Mouse (Mus musculus): ENCODE data around the gene Ccdc162. TPM values are rescaled to one million over a fixed set of nuclear protein-coding genes. Genes with fewer than 3 reads are reported as not detected.
"Not testable (repeated sequence)": the region's sequence is repeated elsewhere in the genome, so short reads cannot be mapped to it uniquely, and the experiment has no call there.

Gene Ccdc162
- polyA plus RNA-seq, 1 experiment from 2014 or later = 0.70 TPM

DNA sequence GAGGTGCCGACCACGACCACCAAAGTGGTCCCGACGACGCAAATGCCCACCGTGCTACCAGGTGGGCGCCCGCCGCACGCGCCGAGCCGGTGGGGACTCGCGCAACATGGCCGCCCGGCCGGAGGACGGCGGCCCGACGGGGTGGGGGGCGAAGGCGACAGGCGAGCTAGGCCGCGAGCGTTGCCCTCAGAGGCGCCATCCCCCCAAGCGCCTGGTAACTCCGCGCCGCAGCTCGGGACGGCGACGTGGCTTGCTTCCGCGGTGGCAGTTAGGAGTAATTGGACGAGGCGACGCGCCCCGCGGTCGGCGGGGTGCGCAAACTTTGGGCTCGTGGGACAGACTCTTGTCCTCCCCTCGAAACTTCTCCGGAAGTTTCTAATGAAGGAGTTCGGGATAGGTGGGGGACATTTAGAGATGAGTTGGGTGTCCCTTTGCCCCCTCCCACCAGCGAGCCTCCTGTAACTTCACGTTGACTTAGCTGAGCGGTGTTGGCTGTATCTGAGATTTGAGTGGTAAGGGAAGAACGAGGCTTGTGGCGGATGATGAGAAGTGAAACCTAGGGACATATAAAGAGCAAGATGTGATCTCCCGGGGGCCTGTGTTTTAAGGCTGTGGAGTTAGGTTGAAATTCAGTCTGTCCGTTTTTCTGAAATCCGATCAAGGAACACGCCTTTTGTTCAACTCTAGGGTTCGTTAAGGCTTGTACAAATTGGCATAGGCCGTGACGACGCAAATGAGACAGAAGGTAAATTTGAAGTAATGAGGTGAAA lies 196.6 kb downstream of the Ccdc162 start:
- Histone ChIP-seq H3K4me3 (replicated peaks) (peak overlapping the region; percentile 93), H3K4me2 (replicated peaks) (peak overlapping the region; percentile 82), H3K9me3 (no peaks in the 10 kb centered on the region), H3K36me3 (peaks cover 14% of the 10 kb centered on the region), H3K27me3 (no peaks in the 10 kb centered on the region), H3K27ac (peak overlapping the region; percentile 97), H3K9ac (replicated peaks) (peak overlapping the region; percentile 89), H3K4me1 (replicated peaks) (peaks cover 35% of the 10 kb centered on the region)
- ATAC-seq = no peak
- under 1% methylated on average over 65 of the region's 65 CpGs for WGBS

DNA sequence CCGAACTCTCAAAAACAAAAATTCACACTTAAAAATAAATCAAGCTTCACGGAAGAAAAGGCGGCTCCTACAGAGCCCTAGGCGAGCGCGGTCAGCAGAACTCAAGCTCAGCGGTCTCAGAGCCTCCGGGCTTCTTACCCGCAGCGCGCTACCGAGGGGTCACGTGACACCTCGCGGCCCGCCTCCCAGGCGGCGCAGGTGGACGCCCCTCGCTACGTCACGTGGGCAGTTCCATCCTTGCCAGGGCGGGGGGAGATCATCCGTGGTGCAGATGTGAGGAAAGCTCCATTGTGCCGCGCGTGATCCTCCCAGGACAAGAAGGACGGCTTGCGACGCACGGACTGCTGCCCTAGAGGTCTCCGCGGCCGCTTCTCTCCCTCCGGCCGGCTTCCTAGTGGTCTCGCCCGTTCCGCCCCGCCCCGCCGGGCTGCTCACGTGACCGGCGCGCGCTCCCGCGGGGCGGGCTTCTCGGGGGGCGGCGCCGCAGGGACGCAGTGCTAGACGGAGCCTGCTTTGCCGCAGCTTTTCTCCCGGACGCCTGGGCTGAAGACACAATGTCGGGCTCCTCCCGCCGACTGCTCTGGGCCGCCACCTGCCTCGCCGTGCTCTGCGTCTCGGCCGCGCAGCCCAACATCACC lies 197.3 kb downstream of the Ccdc162 start, which contains the start of gene Cd164:
Gene Cd164 (plus strand): TSS at position 434 of the 638 bp plus-strand sequence.
- Histone ChIP-seq H3K27me3 (no peaks in the 10 kb centered on the region), H3K4me1 (replicated peaks) (peaks cover 35% of the 10 kb centered on the region), H3K4me2 (replicated peaks) (peak within 1 kb of the TSS; percentile 82), H3K36me3 (peaks cover 10% of the 10 kb centered on the region; the same call in 1 of the 2 replicates), H3K27ac (peak within 1 kb of the TSS; percentile 97), H3K9me3 (no peaks in the 10 kb centered on the region), H3K4me3 (replicated peaks) (peak within 1 kb of the TSS; percentile 93), H3K9ac (replicated peaks) (peak within 1 kb of the TSS; percentile 89)
- ATAC-seq = peak; percentile 97
- WGBS = 0% methylated on average over 67 of the region's 69 CpGs

DNA sequence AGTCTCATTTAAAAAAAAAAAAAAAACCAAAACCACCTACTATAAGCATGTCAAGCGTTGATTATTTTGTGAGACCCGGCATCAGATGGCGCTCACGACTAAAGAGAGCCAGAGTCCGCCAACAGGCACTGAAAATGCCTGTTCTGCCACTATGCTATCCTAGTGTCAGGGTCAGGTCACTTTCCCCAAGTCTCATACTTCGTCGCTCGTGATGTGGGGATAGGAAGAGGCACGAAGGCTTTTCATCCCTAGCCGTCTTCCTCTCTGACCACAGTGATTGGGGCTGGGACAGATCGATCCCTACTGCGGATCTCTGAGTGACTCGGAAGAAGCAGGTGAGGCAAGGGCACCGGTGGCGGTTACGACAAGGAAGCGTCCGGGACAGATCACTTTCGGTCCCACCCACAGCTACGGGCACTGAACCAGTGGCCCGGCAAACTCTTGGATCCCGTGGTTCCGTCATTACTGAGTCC lies 197.9 kb downstream of the Ccdc162 start:
- Histone ChIP-seq H3K9ac (replicated peaks) (peak overlapping the region; percentile 89), H3K27me3 (no peaks in the 10 kb centered on the region), H3K4me3 (replicated peaks) (peak overlapping the region; percentile 93), H3K36me3 (peaks cover 5% of the 10 kb centered on the region; the same call in 1 of the 2 replicates), H3K4me2 (replicated peaks) (peak overlapping the region; percentile 82), H3K4me1 (replicated peaks) (peaks cover 32% of the 10 kb centered on the region), H3K27ac (peak overlapping the region; percentile 97), H3K9me3 (no peaks in the 10 kb centered on the region)
- WGBS = under 1% methylated on average over 23 of the region's 23 CpGs
- ATAC-seq = peak; percentile 75

DNA sequence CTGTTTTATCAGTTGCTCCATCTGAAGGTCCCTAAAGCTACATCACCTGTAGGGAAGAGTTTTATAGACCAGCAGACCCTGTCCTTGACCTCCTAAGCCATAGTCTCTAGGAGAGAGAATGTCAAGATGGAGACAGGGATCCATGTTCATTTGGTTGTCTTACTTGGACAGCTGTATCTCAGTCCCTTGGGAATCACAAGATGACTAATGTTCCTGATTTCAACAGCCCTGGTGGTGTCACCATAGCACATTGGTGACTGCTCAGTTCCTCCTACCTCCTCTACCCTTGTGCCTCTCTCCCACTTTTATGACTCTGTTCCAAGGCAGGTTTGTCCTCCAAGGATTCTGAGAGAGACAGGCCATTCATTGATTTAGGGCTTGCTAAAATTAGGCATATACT lies 201.5 kb downstream of the Ccdc162 start:
- no peak overlapping the region for H3K9ac ChIP-seq (replicated peaks)
- no peak overlapping the region for H3K4me3 ChIP-seq (replicated peaks)
- no peaks in the 10 kb centered on the region for H3K36me3 ChIP-seq
- H3K27me3 ChIP-seq = no peaks in the 10 kb centered on the region
- H3K4me2 ChIP-seq (replicated peaks) = no peak overlapping the region
- no peaks in the 10 kb centered on the region for H3K9me3 ChIP-seq
- ATAC-seq = no peak
- no peak overlapping the region for H3K27ac ChIP-seq
- H3K4me1 ChIP-seq (replicated peaks) = 0 out of 2 replicates have a peak, but pooled peaks cover 3% of the 10 kb centered on the region

DNA sequence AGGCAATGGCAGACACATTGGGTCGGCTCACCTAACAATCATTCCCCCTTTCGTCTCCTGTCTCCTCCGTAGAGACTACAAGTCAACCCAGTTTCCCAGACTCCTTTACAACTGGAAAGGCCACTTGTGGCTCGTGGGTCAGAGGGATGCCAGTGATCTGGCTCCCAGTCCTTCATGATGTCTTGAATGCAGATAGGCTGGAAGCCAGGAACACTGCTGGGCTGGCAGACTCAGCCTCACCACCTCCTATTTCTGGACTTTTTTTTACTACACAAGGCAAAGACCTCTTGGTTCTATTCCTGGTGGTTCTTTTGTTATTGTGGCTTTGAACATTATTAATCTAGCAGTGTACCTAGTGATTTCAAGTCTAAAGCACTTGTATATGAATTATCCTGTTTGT lies 202.1 kb downstream of the Ccdc162 start:
- WGBS = 74% methylated on average over 4 of the region's 4 CpGs

DNA sequence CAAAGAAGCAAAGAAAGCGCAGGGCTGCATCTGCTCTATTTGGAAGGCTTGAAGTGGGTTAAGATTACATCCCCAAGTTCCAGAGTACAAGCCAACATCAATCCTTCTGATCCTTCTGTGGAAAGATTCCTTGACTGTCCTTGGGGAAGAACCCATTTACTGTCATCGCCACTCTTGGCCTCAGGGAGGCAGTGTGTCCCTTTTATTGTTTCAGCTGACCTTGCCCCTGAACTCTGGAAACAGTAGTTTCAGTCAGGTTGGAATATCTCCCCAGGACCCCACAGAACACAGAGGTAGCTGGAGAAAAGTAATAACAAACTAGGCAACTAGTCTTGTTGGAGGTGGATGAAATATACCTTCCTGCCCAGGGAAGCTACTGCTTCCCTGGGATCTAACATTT lies 207.3 kb downstream of the Ccdc162 start:
- WGBS = 43% methylated on average over 2 of the region's 2 CpGs
- no peak for ATAC-seq
- no peaks in the 10 kb centered on the region for H3K27me3 ChIP-seq
- no peak overlapping the region for H3K4me3 ChIP-seq (replicated peaks)
- H3K9me3 ChIP-seq = no peaks in the 10 kb centered on the region
- H3K27ac ChIP-seq = no peak overlapping the region
- no peaks in the 10 kb centered on the region for H3K36me3 ChIP-seq
- H3K9ac ChIP-seq (replicated peaks) = no peak overlapping the region
- no peak overlapping the region for H3K4me2 ChIP-seq (replicated peaks)
- no peaks in the 10 kb centered on the region for H3K4me1 ChIP-seq (replicated peaks)

More for the DNA sequence above, 202.1 kb downstream of the Ccdc162 start:
- Histone ChIP-seq H3K9ac (replicated peaks) (no peak overlapping the region), H3K4me1 (replicated peaks) (0 out of 2 replicates have a peak, but pooled peaks cover 3% of the 10 kb centered on the region), H3K4me2 (replicated peaks) (no peak overlapping the region), H3K4me3 (replicated peaks) (no peak overlapping the region), H3K9me3 (no peaks in the 10 kb centered on the region), H3K36me3 (no peaks in the 10 kb centered on the region), H3K27me3 (no peaks in the 10 kb centered on the region), H3K27ac (no peak overlapping the region)
- ATAC-seq = no peak

DNA sequence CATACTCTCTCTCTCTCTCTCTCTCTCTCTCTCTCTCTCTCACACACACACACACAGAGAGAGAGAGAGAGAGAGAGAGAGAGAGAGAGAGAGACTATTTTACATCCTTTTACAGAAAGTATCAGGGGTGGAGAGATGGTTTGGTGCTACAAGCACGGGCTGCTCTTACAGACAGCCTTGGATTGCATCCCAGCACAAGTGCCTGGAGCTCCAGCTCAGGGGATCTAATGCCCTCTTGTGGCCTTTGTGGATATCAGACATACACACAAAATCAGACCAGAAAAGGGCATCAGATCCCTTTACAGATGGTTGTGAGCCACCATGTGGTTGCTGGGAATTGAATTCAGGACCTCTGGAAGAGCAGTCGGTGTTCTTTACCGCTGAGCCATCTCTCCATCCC lies 211.0 kb downstream of the Ccdc162 start:
- not testable (repeated sequence) for H3K36me3 ChIP-seq; H3K9ac ChIP-seq (replicated peaks); H3K9me3 ChIP-seq; H3K4me1 ChIP-seq (replicated peaks); H3K27me3 ChIP-seq; H3K4me2 ChIP-seq (replicated peaks); H3K27ac ChIP-seq; H3K4me3 ChIP-seq (replicated peaks)
- 0% methylated on average over 3 of the region's 3 CpGs for WGBS
- peak; percentile 83 for ATAC-seq

DNA sequence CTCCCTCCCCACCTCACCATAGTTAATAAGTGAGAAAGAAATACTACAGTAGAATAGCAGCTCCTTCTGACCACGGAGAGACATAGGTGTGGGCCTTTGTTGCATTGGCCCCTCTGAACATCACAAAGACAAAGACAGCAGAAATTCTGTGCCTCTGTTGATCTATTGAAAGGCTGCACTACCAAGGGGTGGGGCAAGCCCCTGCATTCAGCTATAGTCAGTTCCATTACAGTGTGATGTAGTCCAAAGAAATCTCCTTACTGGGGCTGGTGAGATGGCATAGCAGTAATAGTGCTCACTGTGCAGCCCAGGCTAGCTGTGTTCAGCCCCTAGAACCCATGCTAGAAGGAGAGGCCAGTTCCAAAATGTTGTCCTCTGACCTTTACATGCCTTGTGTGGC lies 211.4 kb downstream of the Ccdc162 start:
- WGBS = 93% methylated on average over 1 of the region's 1 CpGs
- Histone ChIP-seq H3K4me1 (replicated peaks) (no peaks in the 10 kb centered on the region), H3K9ac (replicated peaks) (no peak overlapping the region), H3K9me3 (no peaks in the 10 kb centered on the region), H3K27ac (no peak overlapping the region), H3K4me2 (replicated peaks) (no peak overlapping the region), H3K27me3 (no peaks in the 10 kb centered on the region), H3K36me3 (no peaks in the 10 kb centered on the region), H3K4me3 (replicated peaks) (no peak overlapping the region)
- ATAC-seq = peak; percentile 34; the same call in 1 of the 2 replicates

DNA sequence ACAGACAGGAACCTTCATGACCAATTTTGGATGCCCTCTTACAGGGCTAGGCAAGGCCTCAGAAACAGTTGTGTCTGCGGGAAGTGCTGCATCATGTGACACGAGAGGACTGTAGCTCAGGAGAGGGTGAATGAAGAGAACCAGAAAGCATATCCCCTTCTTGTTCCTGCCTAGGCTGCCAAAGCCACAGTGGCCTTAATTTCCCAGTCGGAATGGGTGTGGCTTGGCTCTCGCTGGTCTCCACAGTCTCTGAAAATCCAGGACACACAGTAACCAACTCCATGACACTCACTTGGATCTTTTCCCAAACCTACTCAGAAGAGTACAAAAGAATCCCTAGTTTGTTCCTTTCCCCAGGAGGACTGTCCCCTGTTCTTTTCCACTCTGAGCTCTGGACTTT lies 215.5 kb downstream of the Ccdc162 start:
- H3K9ac ChIP-seq (replicated peaks) = no peak overlapping the region
- no peak for ATAC-seq
- no peak overlapping the region for H3K4me3 ChIP-seq (replicated peaks)
- no peaks in the 10 kb centered on the region for H3K36me3 ChIP-seq
- 76% methylated on average over 4 of the region's 4 CpGs for WGBS
- no peaks in the 10 kb centered on the region for H3K4me1 ChIP-seq (replicated peaks)
- no peak overlapping the region for H3K4me2 ChIP-seq (replicated peaks)
- no peak overlapping the region for H3K27ac ChIP-seq
- no peaks in the 10 kb centered on the region for H3K9me3 ChIP-seq
- H3K27me3 ChIP-seq = no peaks in the 10 kb centered on the region

DNA sequence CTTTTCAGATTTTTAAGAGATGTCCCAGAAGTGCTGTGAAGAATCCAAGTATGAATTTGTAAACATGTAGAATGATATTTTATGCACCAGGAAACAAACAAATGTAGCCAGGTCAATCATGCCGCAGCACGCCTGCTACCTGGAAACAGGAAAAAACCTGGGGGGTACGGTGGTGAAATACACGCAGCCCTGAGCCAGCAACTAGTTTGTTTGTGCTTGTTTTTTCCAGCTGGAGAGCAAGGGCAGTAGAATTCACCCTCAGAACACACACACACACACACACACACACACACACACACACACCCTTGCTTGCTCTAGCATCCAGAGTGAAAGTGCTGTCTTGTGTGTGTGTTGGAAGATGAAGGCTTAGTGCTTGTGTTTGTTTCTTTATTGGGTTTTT lies 225.3 kb downstream of the Ccdc162 start:
- no peak for ATAC-seq
- Histone ChIP-seq H3K4me1 (replicated peaks) (peaks cover 39% of the 10 kb centered on the region), H3K9ac (replicated peaks) (no peak overlapping the region), H3K4me2 (replicated peaks) (peak overlapping the region; percentile 85), H3K27me3 (0 out of 2 replicates have a peak, but pooled peaks cover 3% of the 10 kb centered on the region), H3K4me3 (replicated peaks) (no peak overlapping the region), H3K9me3 (no peaks in the 10 kb centered on the region), H3K36me3 (peaks cover 18% of the 10 kb centered on the region), H3K27ac (no peak overlapping the region)
- WGBS = 64% methylated on average over 4 of the region's 4 CpGs

DNA sequence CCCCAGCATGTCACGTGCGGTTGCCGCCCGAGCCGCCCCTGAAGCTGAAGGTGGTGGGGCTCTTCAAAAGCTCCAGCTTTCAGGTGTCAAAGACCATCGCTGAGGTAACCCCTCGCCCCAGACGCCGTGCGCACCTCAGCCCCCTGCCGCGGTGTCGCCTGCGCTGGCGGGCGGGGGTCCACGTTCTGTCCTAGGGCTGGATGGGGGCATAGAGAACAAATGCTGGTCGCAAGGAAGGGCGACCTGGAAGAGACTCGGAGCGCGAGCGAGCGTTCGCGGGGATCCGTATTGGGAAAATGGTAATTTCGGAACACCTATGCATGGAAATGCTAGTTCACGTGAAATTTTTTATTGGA lies 225.9 kb downstream of the Ccdc162 start:
- Histone ChIP-seq H3K4me1 (replicated peaks) (peaks cover 39% of the 10 kb centered on the region), H3K27ac (no peak overlapping the region), H3K27me3 (0 out of 2 replicates have a peak, but pooled peaks cover 3% of the 10 kb centered on the region), H3K36me3 (peaks cover 24% of the 10 kb centered on the region), H3K4me3 (replicated peaks) (peak overlapping the region; percentile 66), H3K4me2 (replicated peaks) (peak overlapping the region; percentile 85), H3K9me3 (no peaks in the 10 kb centered on the region), H3K9ac (replicated peaks) (peak overlapping the region; percentile 72)
- under 1% methylated on average over 29 of the region's 29 CpGs for WGBS
- ATAC-seq = peak; percentile 81

All from midbrain, embryonic 13.5 days (tissue).